Mouse (Mus musculus) urinary bladder, postnatal 0 days (tissue): ENCODE measurements around the gene Bcl2. TPM values are rescaled to one million over a fixed set of nuclear protein-coding genes. Genes with fewer than 3 reads are reported as not detected.

Experiments
- microRNA-seq: library from miRNA; unstranded; fragments of <30 nt; microRNA quantifications from one replicate; pipeline ENCODE4, GENCODE M21; 2016
- polyA plus RNA-seq: library from polyadenylated mRNA; unstranded; fragments of >200 nt; fragmentation: Nextera tagmentation; extraction: Ambion mirVana; gene quantifications from 2 replicates; pipeline ENCODE4 v1.2.1, GENCODE M21; 2015

The Bcl2 gene
- 4.9 and 5.2 TPM in 2 replicates for polyA plus RNA-seq

DNA sequence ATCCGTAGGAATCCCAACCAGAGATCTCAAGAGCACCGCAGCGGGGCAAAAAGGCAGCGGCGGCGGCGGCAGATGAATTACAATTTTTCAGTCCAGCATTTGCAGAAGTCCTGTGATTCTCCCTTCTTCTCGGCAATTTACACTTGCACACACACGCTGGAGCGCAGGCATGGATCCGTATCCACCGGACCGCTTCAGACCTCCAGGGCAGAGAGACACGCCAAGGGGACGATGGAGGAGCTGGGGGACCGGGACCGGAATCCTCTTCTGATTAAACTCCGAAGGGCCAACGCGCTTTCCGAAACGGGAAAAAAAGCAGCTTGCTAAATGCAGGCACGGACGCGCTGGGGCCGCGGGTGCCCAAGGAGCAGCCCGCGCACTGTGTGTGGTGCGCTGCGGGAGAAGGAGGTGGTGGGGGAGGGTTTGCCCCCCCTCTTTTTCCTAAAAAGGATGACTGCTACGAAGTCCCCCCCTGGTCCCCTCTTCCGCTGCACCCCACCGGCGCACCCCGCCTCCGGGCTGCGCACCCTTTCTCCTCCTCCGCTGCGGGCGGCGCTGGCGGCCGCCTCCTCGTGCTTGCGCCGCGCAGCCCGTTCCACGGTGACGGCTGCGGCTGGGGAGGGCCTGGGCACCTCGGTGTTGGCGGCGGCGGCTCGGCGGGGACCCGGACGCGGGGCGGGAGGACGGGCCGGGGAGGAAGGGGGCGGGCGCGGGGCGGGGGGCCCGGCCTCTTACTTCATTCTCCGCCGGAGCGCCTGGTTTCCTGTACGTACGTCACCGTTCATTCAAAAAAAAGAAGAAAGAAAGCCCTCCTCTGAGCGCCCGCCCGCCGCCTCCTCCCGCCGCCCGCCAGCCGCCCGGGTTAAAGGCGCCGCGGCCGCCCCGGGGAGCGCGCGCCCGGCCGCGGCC, at the start of gene Bcl2:
TSS of gene Bcl2 (minus strand) at position 654 of the 909 bp plus-strand sequence.

GRCm38 (mm10) chr1:106759572-106760435, 45.7 kb upstream of the Bcl2 start, which contains the start of gene Kdsr:
Kdsr (minus strand) TSS chr1:106759727.

Small RNA genes within 50 kb of the gene (microRNA-seq; reads per million reads assigned to microRNA genes)
- gene Mir3473f, result not detected

Other genes starting within 250 kb of the Bcl2 start
- 11.0 and 13.4 TPM in 2 replicates for gene Kdsr, start 45.5 kb upstream of the Bcl2 start, polyA plus RNA-seq
- 50.2 and 54.5 TPM in 2 replicates for gene Vps4b, start 82.5 kb upstream of the Bcl2 start, polyA plus RNA-seq
- gene Serpinb5, start 146.9 kb upstream of the Bcl2 start, polyA plus RNA-seq, result 22.9 and 28.3 TPM in 2 replicates
- 0.07 TPM in 1 of 2 replicates, not detected in the other for gene Serpinb12, start 220.2 kb upstream of the Bcl2 start, polyA plus RNA-seq